Mouse (Mus musculus): ENCODE data around the gene Tmem212. TPM values are rescaled to one million over a fixed set of nuclear protein-coding genes. Genes with fewer than 3 reads are reported as not detected.

Tmem212 gene
- polyA plus RNA-seq, 1 experiment, result 1.6 TPM

DNA sequence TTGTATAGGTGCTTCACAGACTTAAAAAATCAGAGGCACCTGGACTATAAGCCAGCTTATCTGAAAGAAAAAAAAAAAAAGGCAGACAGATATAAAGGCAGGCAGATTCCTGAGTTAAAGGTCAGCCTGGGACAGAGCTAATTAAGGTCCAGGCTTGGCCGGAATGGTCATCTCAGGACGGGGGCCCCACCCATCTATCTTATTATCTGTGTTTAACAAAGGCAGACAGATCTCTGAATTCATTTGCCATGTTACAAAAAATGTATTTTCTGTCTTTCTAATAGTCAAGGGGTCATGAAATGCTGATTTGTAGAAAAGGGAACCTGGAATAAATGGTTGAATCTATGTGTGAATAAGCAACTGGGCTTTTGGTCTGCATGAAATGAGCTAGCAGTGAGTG lies 12.1 kb upstream of the Tmem212 start:
- no peak overlapping the region for H3K4me3 ChIP-seq (replicated peaks; ENCODE audit: insufficient read depth, low read depth, low read length)
- no peak overlapping the region for H3K27ac ChIP-seq (ENCODE audit: insufficient read depth, low read length)
- no peaks in the 10 kb centered on the region for H3K27me3 ChIP-seq (ENCODE audit: control insufficient read depth, insufficient read depth, low read length)
- no peak for TF ChIP-seq CTCF (IDR thresholded peaks at IDR 0.05; ENCODE audit: borderline replicate concordance, insufficient read depth, low read depth, low read length)
- TF ChIP-seq POLR2A (IDR thresholded peaks at IDR 0.05; ENCODE audit: borderline replicate concordance, insufficient read depth, low read length), result no peak
- no peak for DNase-seq
- WGBS, result 89% methylated on average over 2 of the region's 2 CpGs
- H3K4me1 ChIP-seq (ENCODE audit: control insufficient read depth, insufficient read depth, low read length), result no peaks in the 10 kb centered on the region

DNA sequence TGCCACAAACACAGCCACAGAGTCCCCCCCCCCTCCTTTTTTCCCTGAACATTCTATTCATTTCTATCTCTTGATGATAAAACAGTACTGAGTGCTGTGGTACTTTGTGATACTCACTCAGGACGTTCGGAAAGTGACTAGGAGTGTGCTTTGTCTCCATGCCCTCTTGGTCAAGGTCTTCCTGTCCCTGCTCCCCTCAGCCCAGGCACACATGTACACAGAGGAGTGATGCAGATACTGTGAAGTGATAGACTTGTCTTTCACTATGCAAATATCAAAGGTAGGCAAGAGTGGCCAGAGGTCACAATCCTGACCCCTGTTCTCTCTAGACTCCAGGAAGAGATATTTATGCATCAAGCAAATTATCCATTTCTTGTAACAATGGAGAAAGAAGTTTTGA lies 11.1 kb upstream of the Tmem212 start:
- no peak for DNase-seq
- no peak overlapping the region for H3K27ac ChIP-seq (ENCODE audit: insufficient read depth, low read length)
- TF ChIP-seq CTCF (IDR thresholded peaks at IDR 0.05; ENCODE audit: borderline replicate concordance, insufficient read depth, low read depth, low read length) (no peak), POLR2A (IDR thresholded peaks at IDR 0.05; ENCODE audit: borderline replicate concordance, insufficient read depth, low read length) (no peak)
- no peak overlapping the region for H3K4me3 ChIP-seq (replicated peaks; ENCODE audit: insufficient read depth, low read depth, low read length)
- WGBS, result 81% methylated on average over 2 of the region's 2 CpGs
- H3K4me1 ChIP-seq (ENCODE audit: control insufficient read depth, insufficient read depth, low read length), result no peaks in the 10 kb centered on the region
- H3K27me3 ChIP-seq (ENCODE audit: control insufficient read depth, insufficient read depth, low read length), result no peaks in the 10 kb centered on the region

DNA sequence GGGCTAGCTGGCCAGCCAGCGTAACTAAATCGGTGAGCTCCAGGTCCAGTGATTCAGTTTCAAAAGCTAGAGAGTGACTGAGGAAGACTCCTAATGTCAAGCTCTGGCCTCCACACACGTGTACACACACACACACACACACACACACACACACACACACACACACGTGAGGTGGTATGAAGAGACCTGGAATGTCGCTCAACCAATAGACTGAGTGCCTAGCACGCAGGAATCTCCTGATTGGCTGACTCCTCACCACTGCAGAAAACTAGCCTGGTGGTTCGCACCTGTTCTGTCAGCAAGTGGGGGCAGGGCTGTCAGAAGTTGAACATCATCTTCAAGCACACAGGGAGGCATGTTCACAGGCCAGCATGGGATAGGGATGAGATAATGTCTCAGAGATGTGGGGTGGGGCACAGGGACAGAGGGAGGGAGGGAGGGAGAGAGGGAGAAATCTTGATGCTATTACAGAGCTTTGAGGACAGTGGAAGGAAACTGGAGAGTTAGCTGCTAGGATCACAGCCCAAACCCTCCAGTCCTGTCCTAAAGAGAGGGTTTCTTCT lies 10.6 kb upstream of the Tmem212 start:
- WGBS, result 72% methylated on average over 7 of the region's 7 CpGs
- TF ChIP-seq POLR2A (IDR thresholded peaks at IDR 0.05; ENCODE audit: borderline replicate concordance, insufficient read depth, low read length) (no peak), CTCF (IDR thresholded peaks at IDR 0.05; ENCODE audit: borderline replicate concordance, insufficient read depth, low read depth, low read length) (no peak)
- no peak for DNase-seq
- H3K4me1 ChIP-seq (ENCODE audit: control insufficient read depth, insufficient read depth, low read length), result no peaks in the 10 kb centered on the region
- no peak overlapping the region for H3K4me3 ChIP-seq (replicated peaks; ENCODE audit: insufficient read depth, low read depth, low read length)
- H3K27ac ChIP-seq (ENCODE audit: insufficient read depth, low read length), result no peak overlapping the region
- no peaks in the 10 kb centered on the region for H3K27me3 ChIP-seq (ENCODE audit: control insufficient read depth, insufficient read depth, low read length)

DNA sequence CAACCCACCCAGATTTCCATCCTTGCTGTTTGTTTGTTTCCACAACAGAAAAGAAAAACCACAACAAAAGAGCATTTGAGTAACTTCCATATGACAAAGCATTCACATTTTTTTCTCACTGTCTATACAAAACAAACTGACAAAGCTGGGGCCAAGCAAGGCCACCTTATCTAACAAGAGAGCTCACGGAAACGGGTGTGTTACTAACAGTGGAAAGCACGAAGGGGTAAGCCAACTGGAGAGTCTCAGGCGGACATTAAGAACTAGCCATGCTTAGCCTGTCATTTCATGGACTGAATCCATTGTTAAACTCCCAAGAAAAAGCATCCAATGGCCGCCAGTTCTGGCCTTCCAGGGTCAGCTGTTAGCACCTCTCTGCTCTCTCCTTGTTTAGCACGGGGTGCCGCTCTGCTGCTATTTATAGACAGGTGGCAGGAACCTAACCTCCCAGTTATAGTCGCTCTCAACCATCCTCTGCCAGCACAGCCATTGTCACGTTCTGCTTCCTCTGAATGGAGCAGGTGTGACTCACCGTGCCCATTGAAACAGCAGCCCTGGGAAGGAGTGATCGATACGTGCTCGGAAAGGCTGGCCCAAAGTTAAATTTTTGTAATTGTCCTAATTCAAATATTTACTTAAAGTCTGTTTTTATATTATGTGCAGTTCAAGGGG lies 8.6 kb upstream of the Tmem212 start:
- no peak for DNase-seq
- no peaks in the 10 kb centered on the region for H3K27me3 ChIP-seq (ENCODE audit: control insufficient read depth, insufficient read depth, low read length)
- H3K4me3 ChIP-seq (replicated peaks; ENCODE audit: insufficient read depth, low read depth, low read length), result no peak overlapping the region
- H3K4me1 ChIP-seq (ENCODE audit: control insufficient read depth, insufficient read depth, low read length), result no peaks in the 10 kb centered on the region
- no peak for TF ChIP-seq CTCF (IDR thresholded peaks at IDR 0.05; ENCODE audit: borderline replicate concordance, insufficient read depth, low read depth, low read length)
- no peak for TF ChIP-seq POLR2A (IDR thresholded peaks at IDR 0.05; ENCODE audit: borderline replicate concordance, insufficient read depth, low read length)
- H3K27ac ChIP-seq (ENCODE audit: insufficient read depth, low read length), result no peak overlapping the region
- 34% methylated on average over 13 of the region's 13 CpGs for WGBS

DNA sequence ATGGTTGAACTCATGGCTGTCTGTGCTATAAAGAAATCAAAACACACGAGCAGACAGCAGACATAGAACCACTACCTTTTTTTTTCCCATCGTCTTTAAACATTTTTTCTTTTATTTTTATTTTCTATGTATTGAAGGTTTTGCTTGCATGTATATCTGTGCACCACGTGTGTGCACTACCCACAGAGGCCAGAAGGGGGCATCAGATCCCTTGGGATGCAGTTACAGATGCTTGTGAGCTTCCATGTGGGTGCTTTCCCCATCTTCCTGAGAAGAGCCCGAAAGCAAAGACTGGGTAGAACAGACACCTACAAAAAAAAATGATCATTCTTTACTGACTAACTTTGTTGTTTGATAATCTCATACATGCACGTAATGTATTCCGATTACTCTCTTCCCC lies 5.7 kb upstream of the Tmem212 start:
- Histone ChIP-seq H3K4me1 (ENCODE audit: control insufficient read depth, insufficient read depth, low read length) (no peaks in the 10 kb centered on the region), H3K4me3 (replicated peaks; ENCODE audit: insufficient read depth, low read depth, low read length) (no peak overlapping the region), H3K27me3 (ENCODE audit: control insufficient read depth, insufficient read depth, low read length) (no peaks in the 10 kb centered on the region), H3K27ac (ENCODE audit: insufficient read depth, low read length) (no peak overlapping the region)
- no peak for DNase-seq
- TF ChIP-seq POLR2A (IDR thresholded peaks at IDR 0.05; ENCODE audit: borderline replicate concordance, insufficient read depth, low read length) (no peak), CTCF (IDR thresholded peaks at IDR 0.05; ENCODE audit: borderline replicate concordance, insufficient read depth, low read depth, low read length) (no peak)
- WGBS, result 93% methylated on average over 6 of the region's 6 CpGs

DNA sequence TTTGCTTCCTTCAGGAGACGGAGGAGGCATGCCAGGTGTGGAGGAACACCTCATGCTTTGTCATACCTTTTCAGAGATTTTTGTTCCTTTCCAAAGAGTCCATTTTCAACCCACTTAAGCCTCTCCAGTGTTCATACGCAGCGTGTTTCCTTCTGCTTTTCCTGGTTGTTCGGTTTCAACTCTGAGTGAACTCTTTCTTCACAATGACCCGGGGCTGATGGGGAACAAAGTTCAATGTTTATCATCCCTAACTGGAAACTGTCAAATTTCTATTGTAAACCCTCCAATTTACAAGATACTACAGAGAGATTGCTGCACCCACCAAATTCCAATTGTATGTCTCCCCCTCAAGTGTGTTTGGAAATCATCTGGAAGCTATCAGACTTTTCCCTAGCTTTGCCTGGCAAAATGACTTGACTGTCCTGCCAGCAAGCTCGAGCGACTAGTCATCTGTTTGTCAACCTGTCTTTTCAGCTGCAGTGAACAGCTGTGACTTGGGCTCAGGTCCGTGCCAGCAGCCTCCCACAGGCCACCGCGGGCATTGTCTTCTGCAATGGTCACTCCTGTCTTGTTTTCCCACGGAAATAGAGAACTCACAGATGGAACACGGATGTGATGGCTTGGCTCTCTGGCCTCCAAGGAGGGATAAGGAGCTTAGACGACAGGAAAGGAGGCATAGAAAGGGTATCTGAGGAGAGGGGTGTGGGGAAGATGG lies 3.0 kb upstream of the Tmem212 start:
- 45% methylated on average over 13 of the region's 13 CpGs for WGBS
- no peak for DNase-seq
- no peaks in the 10 kb centered on the region for H3K4me1 ChIP-seq (ENCODE audit: control insufficient read depth, insufficient read depth, low read length)
- no peak overlapping the region for H3K4me3 ChIP-seq (replicated peaks; ENCODE audit: insufficient read depth, low read depth, low read length)
- no peak overlapping the region for H3K27ac ChIP-seq (ENCODE audit: insufficient read depth, low read length)
- H3K27me3 ChIP-seq (ENCODE audit: control insufficient read depth, insufficient read depth, low read length), result no peaks in the 10 kb centered on the region
- TF ChIP-seq POLR2A (IDR thresholded peaks at IDR 0.05; ENCODE audit: borderline replicate concordance, insufficient read depth, low read length), result no peak
- TF ChIP-seq CTCF (IDR thresholded peaks at IDR 0.05; ENCODE audit: borderline replicate concordance, insufficient read depth, low read depth, low read length), result no peak

DNA sequence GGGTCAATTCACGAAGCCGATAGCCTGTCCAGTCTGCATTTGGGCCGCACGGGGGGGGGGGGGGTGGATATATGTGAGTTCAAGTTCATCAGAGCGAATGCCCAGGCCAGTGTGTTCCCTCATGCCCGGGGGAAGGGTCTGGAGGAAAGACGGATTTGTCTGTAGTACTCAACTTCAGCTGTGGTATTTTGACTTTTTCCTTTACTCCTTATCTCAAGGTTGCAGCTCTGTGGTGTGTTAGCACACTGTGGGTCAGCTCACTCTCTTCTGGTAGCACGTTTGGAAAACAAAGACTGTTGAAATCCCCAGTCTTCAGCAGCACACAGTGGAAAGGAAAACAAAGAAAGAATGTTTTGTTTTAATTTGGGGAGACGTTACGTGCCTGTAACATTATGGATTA lies 2.0 kb upstream of the Tmem212 start:
- Histone ChIP-seq H3K4me1 (ENCODE audit: control insufficient read depth, insufficient read depth, low read length) (no peaks in the 10 kb centered on the region), H3K4me3 (replicated peaks; ENCODE audit: insufficient read depth, low read depth, low read length) (no peak overlapping the region), H3K27me3 (ENCODE audit: control insufficient read depth, insufficient read depth, low read length) (no peaks in the 10 kb centered on the region), H3K27ac (ENCODE audit: insufficient read depth, low read length) (no peak overlapping the region)
- 87% methylated on average over 10 of the region's 10 CpGs for WGBS
- no peak for TF ChIP-seq POLR2A (IDR thresholded peaks at IDR 0.05; ENCODE audit: borderline replicate concordance, insufficient read depth, low read length)
- no peak for TF ChIP-seq CTCF (IDR thresholded peaks at IDR 0.05; ENCODE audit: borderline replicate concordance, insufficient read depth, low read depth, low read length)
- no peak for DNase-seq

DNA sequence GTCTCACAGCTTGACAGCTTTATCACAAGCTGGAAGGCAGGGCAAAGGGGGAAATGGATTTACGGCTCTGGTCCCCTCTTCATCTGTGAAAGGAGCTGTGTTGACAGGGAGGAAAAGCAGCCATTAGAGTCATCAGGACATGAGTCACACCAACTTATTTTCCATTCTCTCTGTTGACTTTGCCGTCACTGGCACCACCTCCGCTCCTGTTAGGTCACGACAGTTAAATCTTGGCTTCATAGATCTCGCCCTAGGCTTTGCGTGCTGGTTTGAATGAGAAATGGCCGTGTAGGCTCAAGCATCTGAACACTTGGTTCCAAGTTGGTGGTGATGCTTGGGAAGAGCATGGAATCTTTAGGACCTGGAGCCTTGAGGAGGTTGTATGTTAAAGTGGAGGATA lies 9.6 kb downstream of the Tmem212 start:
- TF ChIP-seq CTCF (IDR thresholded peaks at IDR 0.05; ENCODE audit: borderline replicate concordance, insufficient read depth, low read depth, low read length), result no peak
- no peaks in the 10 kb centered on the region for H3K27me3 ChIP-seq (ENCODE audit: control insufficient read depth, insufficient read depth, low read length)
- DNase-seq, result no peak
- no peak overlapping the region for H3K4me3 ChIP-seq (replicated peaks; ENCODE audit: insufficient read depth, low read depth, low read length)
- H3K27ac ChIP-seq (ENCODE audit: insufficient read depth, low read length), result no peak overlapping the region
- no peaks in the 10 kb centered on the region for H3K4me1 ChIP-seq (ENCODE audit: control insufficient read depth, insufficient read depth, low read length)
- 80% methylated on average over 7 of the region's 7 CpGs for WGBS

Data from cerebellum, adult 2 months (tissue).